Mouse (Mus musculus) 416B (cell line): ENCODE measurements around the gene Trim16.

Source experiments
- DNase-seq: peaks from one replicate; pipeline ENCODE4 v3.0.0; 2011; ENCODE audit warnings: low read depth

The Trim16 gene

GRCm38 (mm10) chr11:62830387-62830786, 10.4 kb downstream of the Trim16 start:
- no peak for DNase-seq

GRCm38 (mm10) chr11:62831906-62832305, 11.9 kb downstream of the Trim16 start:
- DNase-seq, result no peak

- peak; percentile 36 for DNase-seq
Observed at GRCm38 (mm10) chr11:62844562-62844961, 24.5 kb downstream of the Trim16 start.

GRCm38 (mm10) chr11:62845730-62846129, 25.7 kb downstream of the Trim16 start:
- DNase-seq, result no peak

- DNase-seq, result peak; percentile 66
Observed at GRCm38 (mm10) chr11:62846961-62847654, 27.1 kb downstream of the Trim16 start, which contains the start of gene Fbxw10. Gene Fbxw10, plus strand, starts transcription at chr11:62847069.

GRCm38 (mm10) chr11:62847655-62848191, 27.7 kb downstream of the Trim16 start:
- peak; percentile 40 for DNase-seq

- DNase-seq, result no peak
Observed at GRCm38 (mm10) chr11:62848301-62848700, 28.3 kb downstream of the Trim16 start.

- DNase-seq, result peak; percentile 50
Observed at GRCm38 (mm10) chr11:62851199-62851598, 31.2 kb downstream of the Trim16 start.

- no peak for DNase-seq
Observed at GRCm38 (mm10) chr11:62853334-62853733, 33.3 kb downstream of the Trim16 start.

GRCm38 (mm10) chr11:62865562-62865961, 45.5 kb downstream of the Trim16 start:
- DNase-seq, result no peak

- DNase-seq, result no peak
Observed at GRCm38 (mm10) chr11:62866685-62867084, 46.7 kb downstream of the Trim16 start.

GRCm38 (mm10) chr11:62869201-62869600, 49.2 kb downstream of the Trim16 start:
- no peak for DNase-seq

GRCm38 (mm10) chr11:62869715-62870371, 49.8 kb downstream of the Trim16 start:
- DNase-seq, result no peak

GRCm38 (mm10) chr11:62873479-62873878, 53.4 kb downstream of the Trim16 start:
- no peak for DNase-seq

- no peak for DNase-seq
Observed at GRCm38 (mm10) chr11:62875696-62876095, 55.7 kb downstream of the Trim16 start.

- no peak for DNase-seq
Observed at GRCm38 (mm10) chr11:62876445-62876844, 56.4 kb downstream of the Trim16 start.

- no peak for DNase-seq
Observed at GRCm38 (mm10) chr11:62877391-62877790, 57.4 kb downstream of the Trim16 start.

GRCm38 (mm10) chr11:62878728-62879127, 58.7 kb downstream of the Trim16 start:
- no peak for DNase-seq

GRCm38 (mm10) chr11:62879220-62880048, 59.4 kb downstream of the Trim16 start, which contains the start of gene Tvp23b:
Gene Tvp23b, plus strand, starts transcription at chr11:62879455.
- DNase-seq, result peak; percentile 98

GRCm38 (mm10) chr11:62883407-62883806, 63.4 kb downstream of the Trim16 start:
- DNase-seq, result no peak

GRCm38 (mm10) chr11:62885323-62885722, 65.3 kb downstream of the Trim16 start:
- no peak for DNase-seq

GRCm38 (mm10) chr11:62890796-62891195, 70.8 kb downstream of the Trim16 start:
- DNase-seq, result no peak
